Mouse (Mus musculus): ENCODE results near the gene Haao. TPM values are rescaled to one million over a fixed set of nuclear protein-coding genes. Genes with fewer than 3 reads are reported as not detected.

Haao gene
- total RNA-seq, 2 experiments from 2014 or later: 0.13 TPM; not detected in 1

DNA sequence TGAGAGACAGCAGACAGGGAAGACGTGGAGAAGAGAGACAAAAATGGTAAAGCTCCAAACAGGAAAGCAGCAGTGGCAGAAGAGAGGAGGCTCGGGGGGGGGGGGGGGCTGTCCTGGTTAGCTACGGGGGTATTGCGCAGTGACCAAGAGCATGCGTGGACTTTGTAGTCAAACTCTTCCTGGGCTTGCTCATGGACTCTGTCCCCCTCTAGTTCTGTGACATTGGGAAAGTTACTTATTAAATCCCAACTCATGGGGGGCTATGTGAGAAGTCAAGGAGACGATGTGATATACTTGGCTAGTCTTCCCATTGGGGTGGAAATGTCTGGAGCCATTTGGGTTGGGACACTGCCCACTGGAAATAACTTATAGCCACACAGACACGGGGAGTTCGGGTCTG is 2.2 kb downstream of the Haao start:
- intact Hi-C loops (cut with DNase I): loop anchor here (5.0 to 10.0 kb wide), 2 partner anchors 198 to 821 kb away; no protein-coding TSS in a partner anchor
- no peak for DNase-seq (ENCODE audit: low spot score)

DNA sequence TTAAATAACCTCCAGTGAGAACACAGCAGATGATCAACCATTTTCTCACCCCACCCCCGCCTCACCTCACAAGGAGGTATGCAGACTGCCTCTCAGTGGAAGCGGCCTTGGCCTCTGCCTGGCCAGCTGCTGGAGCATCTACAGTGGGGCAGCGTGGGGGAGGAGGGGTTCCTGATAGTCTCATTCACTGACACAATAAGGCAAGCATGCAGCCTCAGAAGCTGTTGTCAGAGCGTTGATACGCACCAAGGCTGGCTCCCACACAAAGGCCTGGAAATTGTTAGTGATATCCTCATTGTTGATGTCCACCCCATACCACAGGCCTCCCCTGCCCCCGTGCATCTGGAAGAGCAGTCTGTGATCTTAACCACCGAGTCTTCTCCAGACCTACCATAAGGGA is 4.0 kb downstream of the Haao start:
- intact Hi-C loops (cut with DNase I): loop anchor here (10.0 kb wide), 1 partner anchor 819 kb away; no protein-coding TSS in a partner anchor
- DNase-seq (ENCODE audit: low spot score): no peak

DNA sequence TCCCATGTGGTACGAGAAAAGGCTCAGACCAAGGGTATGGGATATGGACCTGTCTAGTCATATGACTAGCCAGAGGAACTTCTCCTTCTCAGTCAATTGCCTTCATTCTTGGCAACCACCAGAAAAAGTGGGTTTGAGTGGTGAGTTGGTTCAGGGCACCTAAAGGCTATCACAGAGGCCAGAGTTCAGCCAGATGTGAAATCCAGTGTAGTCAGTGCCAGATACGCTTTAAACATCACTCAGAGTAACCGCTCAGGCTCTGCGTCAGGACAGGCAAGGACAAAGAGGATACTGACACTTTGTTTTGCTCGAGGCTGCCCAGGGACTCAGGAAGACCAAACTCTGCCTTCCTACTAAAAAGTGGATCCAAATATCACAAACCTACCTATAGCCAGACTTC is 6.8 kb downstream of the Haao start:
- DNase-seq (ENCODE audit: low spot score): no peak
- intact Hi-C loops (cut with DNase I): loop anchor here (10.0 kb wide), 1 partner anchor 816 kb away; no protein-coding TSS in a partner anchor

DNA sequence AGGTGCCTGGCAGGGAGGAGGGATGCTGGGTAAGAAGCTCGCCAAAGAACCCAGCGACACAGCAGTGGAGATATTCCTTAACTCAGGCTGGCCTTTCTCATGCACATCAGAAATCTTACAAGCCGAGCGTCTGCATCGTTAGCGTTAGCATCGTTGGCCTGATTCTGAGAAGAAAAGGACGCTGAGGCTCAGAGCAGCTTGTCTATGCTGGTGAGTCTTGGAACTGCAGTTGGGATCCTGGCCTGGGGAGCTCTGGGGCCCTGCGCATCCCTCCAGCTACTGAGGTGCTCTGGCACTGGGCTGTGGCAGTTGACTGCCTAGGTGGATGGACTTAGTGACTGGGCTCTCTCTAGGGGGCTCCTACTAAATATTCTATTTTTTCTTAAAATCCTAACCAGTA is 8.6 kb downstream of the Haao start:
- no peak for DNase-seq (ENCODE audit: low spot score)
- intact Hi-C loops (cut with DNase I): no loop called here

DNA sequence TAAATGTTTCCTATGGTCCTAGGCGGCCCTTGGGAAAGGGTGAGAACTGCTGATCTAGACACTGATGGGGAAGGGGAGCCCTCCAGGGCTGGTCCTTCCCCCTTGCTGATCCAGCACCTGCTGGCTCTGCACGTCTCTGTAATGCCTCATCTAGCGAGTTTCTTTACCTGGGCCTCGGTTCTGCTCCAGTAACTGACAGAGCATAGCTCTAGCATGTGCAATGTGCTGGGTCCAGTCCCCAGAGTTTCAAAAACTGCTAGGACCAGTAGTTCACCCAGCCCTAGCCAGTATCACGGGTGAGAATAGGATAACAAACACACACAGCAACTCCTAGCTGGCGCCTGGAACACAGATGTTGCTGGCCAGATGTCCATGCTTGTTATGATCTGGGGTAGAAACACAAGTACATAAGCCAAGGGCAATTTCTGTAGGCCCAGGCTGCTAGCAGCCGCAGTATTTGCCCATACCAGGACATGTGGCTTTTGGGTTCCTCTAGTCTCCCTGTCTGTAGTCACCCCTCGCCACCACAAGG is 10.0 kb downstream of the Haao start:
- intact Hi-C loops (cut with DNase I): no loop called here
- no peak for DNase-seq (ENCODE audit: low spot score)

DNA sequence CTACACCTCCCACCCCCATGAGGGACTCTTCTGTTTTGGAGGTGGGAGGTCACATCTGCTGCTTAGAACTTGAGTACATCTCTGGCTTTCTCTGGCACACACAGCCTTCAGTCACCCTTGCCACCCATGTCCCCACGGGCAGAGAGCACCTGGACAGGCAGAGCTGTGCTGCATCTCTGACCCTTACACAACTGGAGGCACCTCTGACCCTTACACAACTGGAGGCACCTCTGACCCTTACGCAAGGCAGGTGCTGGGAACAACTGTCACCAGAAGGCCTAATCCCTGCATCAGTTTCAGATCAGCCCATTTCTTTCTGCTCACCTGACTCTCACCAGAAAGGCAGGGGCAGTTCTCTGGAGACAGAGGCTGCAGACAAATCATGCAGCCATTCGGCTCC is 11.7 kb downstream of the Haao start:
- intact Hi-C loops (cut with DNase I): no loop called here

DNA sequence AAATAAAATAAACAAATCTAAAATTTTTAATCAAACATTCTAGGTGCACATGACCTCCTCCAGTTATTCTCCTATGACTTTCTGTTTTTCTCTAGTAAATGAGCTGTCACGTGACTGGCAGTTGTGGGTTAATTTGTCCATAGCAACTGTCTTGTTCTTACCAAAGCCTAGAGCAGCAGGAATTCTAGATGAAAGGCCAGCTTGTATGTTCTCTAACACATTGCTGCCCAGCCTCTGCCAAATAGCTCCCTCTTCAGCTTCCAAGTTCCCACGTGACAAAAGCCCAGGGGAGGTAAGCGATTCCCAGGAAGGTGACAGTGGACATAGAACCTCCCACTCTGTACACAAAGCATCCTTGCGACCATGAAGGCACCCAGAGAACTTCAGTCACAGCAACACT is 13.6 kb downstream of the Haao start:
- intact Hi-C loops (cut with DNase I): no loop called here
- DNase-seq (ENCODE audit: low spot score): no peak

More for the DNA sequence above, 11.7 kb downstream of the Haao start:
- DNase-seq (ENCODE audit: low spot score): no peak

DNA sequence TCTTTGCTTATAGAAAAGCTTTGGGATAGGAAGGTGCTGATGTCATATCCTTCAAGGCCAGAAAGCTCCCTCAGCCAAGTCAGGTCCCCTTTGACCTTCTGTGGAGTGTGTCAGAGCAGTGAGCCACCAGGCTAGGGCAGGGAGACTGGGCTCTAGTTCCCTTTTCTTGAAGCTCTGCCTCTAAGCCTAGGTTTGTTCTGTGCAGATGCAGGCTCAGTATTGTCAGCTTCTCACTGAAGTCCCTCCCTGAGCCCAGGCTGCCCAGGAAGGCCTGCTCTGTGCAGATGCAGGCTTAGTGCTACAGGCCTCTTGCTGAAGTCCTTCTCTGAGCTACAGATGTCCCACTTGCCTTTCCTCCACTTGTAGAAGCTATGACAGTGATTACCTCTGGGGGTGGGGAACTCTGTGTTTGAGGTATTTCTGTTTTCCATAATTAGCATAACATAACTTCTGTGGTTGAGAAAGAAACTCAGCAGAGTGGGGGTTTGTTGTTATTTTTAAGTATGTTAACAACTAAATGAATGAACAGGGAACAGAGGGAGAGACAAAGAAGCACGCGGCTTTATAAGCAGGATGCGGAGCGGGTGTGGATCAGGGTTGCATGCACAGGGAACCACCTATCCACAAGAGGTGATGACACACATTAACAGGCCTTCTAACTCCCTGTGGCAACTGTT is 17.0 kb downstream of the Haao start:
- intact Hi-C loops (cut with DNase I): no loop called here
- DNase-seq (ENCODE audit: low spot score): no peak

DNA sequence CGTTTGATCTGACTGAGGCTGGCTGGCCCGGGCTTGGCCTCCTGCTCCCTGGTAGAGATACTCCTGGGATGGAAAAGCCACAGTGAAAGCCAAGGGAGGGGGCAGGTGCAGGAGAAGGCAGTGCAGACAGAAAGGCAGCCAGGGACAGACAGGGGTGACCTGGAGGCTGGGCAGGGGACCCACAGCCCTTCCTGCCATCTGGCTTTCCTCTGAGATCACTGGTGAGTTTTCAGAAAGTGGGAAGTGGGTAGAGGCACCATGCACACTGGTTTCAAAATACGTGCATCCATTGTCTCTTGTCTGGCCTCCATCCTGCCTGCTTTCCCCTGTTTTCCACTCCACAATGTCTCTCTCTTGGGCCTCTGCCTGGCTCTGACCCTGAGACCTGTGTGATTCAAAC is 18.4 kb downstream of the Haao start:
- no peak for DNase-seq (ENCODE audit: low spot score)
- intact Hi-C loops (cut with DNase I): no loop called here

DNA sequence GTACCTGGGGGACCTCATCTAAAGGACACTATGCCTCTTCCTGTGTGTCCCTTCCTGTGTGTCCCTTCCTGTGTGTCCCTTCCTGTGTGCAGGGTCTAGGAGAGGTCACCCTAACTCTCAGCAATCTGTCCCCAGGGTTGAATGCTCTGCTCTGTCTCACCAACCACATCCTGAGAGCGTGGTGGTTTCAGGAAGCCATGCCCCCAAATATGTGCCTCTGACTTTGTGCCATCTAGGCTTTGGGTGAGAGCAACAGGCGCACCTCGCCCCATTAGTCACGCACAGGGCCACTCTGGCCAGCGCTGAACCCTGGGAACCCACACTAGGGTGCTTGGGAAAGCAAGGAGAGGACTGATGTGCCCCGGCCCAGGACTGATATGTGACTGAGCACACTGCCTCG is 23.9 kb downstream of the Haao start:
- intact Hi-C loops (cut with DNase I): no loop called here
- no peak for DNase-seq (ENCODE audit: low spot score)

DNA sequence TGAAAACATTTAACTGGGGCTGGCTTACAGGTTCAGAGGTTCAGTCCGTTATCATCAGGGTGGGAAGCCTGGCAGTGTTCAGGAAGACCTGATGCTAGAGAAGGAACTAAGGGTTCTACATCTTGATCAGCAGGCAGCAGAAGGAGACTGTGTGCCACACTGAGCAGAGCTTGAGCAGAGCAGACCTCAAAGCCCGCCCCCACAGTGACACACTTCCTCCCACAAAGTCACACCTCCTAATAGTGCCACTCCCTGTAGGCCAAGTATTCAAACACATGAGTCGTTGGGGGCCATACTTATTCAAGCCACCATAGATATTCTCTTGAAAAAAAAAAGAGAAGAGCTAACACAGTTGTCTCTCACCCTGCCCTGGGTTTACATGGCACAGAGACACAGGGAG is 25.9 kb downstream of the Haao start:
- intact Hi-C loops (cut with DNase I): no loop called here
- no peak for DNase-seq (ENCODE audit: low spot score)

DNA sequence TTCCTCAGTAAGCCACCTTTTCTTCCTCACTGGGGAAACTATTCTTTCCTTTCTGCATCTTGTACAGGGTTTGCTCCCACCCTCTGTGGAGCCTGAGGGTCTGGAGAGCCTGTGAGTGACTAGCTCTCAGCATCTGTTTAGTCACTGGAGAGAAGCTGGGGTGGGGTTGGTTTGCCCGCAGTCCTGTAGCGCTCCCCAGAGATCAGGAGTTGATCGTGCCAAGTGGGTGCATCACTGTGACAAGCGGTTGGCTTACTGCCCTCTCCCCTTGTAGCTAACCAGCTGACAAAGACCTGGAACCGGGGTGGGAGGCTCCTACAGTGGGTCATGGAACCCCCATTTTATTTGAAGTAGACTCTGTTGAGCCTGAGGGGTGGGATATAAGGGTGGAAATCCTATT is 27.1 kb downstream of the Haao start:
- DNase-seq (ENCODE audit: low spot score): no peak
- intact Hi-C loops (cut with DNase I): no loop called here

DNA sequence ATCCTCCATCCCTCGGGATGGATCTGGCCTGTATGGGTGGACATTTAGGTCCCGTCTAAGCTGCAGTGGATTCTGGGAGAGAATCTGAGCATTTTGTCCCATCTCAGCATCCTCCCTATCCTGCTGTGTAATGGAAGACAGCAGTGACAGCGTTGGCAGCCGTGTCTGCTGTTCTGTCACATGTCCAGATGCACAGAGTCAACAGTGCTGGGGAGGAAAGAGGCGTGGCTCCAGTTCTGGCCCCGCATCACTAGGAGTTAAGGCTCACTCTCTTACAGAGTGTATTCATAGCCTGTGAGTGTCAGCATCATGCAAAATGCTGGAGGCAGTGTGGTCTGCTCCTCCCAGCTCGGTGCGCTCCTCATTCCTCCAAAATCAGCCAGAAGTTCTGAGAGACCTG is 28.3 kb downstream of the Haao start:
- intact Hi-C loops (cut with DNase I): no loop called here
- no peak for DNase-seq (ENCODE audit: low spot score)

DNA sequence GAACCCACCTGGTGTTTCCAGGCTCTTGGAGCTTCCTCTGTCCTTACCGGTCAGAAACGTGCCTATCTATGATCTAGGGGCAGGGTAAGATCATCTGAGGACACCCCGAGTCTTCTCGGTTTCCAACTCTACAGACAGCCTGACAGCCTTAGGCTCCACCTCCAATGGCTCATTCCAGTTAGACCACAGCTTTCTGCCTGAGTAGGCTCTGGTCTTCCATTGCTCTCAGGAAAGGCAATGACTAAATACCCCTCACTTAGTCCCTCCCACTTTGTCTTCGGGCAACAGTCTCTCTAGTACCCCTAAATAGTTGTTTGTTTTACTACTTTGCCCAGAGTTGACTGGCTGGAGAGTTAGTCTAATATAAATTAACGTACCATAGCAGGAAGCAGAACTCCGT is 30.8 kb downstream of the Haao start:
- no peak for DNase-seq (ENCODE audit: low spot score)
- intact Hi-C loops (cut with DNase I): no loop called here

DNA sequence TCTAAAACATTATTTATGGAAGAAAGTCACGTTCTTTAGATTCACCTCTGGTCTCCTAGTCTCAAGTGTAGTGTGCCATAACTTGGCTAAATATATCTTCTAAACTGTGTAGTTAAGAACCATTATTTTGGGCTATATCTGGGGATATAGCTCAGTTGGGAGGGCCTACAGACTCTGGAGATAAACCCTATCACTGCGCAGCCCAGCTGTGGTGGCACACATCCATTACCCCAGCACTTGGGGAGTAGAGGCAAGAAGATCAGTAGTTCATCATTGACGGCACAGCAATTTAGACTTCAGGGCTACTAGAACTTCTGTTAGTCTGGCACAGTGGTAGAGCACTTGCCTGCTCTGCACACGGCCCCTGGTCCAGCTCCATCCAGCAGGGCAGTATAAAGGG is 34.7 kb downstream of the Haao start:
- intact Hi-C loops (cut with DNase I): no loop called here

DNA sequence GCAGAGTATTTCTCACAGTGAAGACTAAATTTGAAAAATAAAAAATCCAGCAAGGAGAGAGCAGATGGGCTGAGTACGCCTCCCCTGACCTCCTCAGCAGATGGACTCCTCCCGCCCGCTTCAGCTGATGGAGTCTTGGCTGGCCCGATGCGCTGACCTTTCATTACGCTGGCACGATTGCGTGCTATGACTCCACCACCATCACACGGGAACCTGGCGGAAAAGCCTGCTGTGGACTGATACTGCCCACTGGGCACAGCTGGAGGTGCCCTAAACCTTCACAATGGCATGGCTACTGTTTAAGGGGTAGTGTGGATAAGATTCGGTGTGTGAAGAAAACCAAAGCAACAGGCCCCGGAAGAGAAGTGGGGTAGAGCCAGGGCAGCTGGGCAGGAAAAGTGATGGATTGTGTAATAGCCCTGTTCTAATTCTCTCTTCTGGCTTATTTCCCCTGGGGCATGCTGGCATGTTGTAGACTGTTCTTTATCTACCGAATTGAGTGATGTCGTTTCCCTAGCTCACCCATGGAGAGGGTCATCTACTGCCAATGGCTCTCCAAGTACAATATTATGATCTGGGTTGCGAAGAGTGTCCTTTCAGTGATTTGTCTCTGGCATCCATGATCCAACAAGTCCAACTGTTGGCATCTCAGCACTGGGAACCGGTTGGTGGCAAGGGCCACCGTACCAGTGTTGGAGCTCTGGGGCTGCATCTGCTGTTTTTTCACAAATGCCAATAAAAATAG is 35.4 kb downstream of the Haao start:
- DNase-seq (ENCODE audit: low spot score): no peak
- intact Hi-C loops (cut with DNase I): no loop called here

More for the DNA sequence above, 34.7 kb downstream of the Haao start:
- DNase-seq (ENCODE audit: low spot score): no peak

DNA sequence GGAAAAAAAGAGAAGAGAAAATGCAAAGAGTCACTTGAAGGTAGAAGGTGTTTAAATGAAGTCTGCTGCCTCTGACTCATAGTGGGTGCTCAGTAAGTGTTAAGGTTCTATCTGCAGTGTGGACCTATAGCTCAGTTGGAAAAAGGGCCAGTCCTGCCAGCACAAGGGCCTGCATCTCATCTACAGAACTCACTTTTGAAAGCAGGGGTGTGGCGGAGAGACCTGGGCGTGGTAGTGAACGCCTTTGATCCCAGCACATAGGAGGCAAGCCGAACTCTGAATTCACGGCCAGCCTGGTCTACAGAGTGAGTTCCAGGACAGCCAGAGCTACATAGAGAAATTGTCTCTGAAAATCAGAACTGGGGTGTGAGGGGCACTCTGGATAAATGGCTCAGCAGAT is 37.5 kb downstream of the Haao start:
- DNase-seq (ENCODE audit: low spot score): no peak
- intact Hi-C loops (cut with DNase I): no loop called here

DNA sequence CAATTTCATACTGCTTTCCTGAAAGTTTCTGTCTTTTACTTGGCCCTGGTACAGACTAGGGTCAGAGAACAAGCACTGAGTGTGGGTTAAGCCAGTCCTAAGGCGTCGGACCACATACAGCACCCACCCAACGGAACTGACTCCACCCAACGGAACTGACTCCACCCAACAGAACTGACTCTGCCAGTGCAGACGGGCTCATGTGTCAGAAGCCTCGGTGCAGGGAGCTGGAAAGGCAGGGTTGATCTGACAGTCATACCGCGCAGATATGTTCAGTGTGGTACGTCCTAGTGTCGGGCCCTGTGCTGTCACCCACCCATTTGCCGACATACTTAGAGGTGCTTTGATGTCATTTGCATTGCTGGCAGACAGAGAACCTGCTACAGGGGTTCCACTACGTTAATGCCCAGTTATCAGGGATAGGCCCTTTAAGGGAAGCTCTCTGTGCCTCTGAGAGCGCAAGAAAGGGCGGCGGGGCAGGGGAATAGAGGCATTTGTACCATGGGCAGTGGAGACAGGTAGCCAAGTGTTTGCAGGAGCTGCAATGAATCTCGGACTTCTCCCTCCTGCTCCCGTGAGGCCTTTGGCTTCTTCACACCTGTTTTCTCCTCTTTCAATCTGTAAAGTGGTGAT is 38.5 kb downstream of the Haao start:
- no peak for DNase-seq (ENCODE audit: low spot score)
- intact Hi-C loops (cut with DNase I): loop anchor here (5.0 kb wide), 1 partner anchor 177 kb away; the partner anchor contains the start of gene Kcng3

DNA sequence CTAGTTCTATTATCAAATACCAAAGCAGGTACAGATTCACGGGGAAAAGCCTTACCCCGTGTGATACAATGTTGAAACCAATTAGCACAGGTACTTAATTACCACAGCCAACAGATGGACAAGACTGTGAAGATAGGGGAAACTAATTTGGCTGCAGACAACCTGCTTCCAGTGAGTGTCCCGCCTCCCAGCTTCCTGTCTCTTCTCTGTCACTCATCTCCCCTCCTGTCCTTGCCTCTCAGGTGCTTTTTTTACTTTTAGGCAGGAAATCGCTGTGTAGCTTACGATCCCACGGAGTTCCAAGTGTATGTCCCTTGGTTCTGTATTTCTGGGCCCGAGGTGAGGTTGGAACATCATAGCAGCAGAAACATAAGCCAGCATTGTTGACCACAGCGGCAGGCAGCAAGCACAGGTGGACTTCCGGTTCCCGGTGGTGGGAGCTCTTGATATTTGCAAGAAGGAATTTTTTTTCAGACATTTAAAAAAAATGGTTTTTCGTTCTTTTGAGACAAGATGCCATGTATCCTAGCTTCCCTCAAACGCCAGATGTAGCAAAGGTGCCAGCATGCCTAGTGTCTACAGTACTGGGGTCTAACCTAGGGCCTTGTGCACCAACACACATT is 39.2 kb downstream of the Haao start:
- intact Hi-C loops (cut with DNase I): loop anchor here (5.0 kb wide), 1 partner anchor 176 kb away; the partner anchor contains the start of gene Kcng3
- no peak for DNase-seq (ENCODE audit: low spot score)

DNA sequence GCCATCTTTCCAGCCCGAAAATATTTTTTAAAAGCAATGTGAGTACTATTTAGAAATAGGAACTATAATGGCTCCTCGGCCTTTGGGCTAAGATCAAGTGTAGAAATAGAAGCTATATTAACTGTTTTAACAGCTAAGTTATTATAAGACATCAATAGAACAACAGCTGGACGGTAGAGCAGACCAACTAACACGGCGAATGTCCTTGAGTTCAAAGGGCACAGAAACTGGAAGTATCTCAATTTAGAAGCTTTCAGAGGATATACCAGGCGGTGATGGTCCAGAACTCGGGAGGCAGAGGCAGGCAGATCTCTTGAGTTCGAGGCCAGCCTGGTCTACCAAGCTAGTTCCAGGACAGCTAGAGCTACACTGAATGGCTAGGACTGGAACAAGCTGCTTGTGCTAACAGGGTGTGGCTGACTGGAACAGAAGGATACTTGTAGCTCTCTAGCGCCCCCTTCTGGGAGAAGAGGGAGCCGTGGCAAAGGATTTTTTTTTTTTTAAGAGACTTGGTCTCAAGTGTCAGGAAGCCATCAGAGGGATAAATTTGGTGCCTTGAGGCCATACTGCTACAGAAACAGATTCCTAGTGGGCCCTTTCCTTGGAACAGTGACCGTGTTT is 39.9 kb downstream of the Haao start:
- intact Hi-C loops (cut with DNase I): loop anchor here (5.0 kb wide), 1 partner anchor 176 kb away; the partner anchor contains the start of gene Kcng3
- peak; percentile 13 for DNase-seq (ENCODE audit: low spot score)
